Mouse (Mus musculus) heart, embryonic 11.5 days (tissue): ENCODE measurements around the gene Nhs. TPM values are rescaled to one million over a fixed set of nuclear protein-coding genes. Genes with fewer than 3 reads are reported as not detected.

Experiments used
- ATAC-seq: fragments of 200-750 bp; cut with Nextera tagmentation; replicated peaks from 2 replicates; pipeline ENCODE4 v1.8.0; 2017; ENCODE audit warnings: moderate library complexity; ENCODE audit not compliant: insufficient number of reproducible peaks, low FRiP score, low TSS enrichment
- H3K27ac ChIP-seq: fragments of 300-500 bp; sonication (generic); 2 replicates; pipeline ENCODE4 v1.5.1; 2014; ENCODE audit warnings: mild to moderate bottlenecking, low read depth, low read length
- H3K27me3 ChIP-seq: fragments of 300-500 bp; sonication (generic); 2 replicates; pipeline ENCODE4 v1.6.1; 2014; ENCODE audit warnings: mild to moderate bottlenecking, low read length, mixed read lengths; ENCODE audit not compliant: control insufficient read depth, insufficient read depth
- H3K36me3 ChIP-seq: fragments of 300-500 bp; sonication (generic); 2 replicates; pipeline ENCODE4 v1.6.1; 2014; ENCODE audit warnings: mild to moderate bottlenecking, low read length, moderate library complexity, mixed read lengths; ENCODE audit not compliant: control insufficient read depth, insufficient read depth
- H3K4me1 ChIP-seq: fragments of 300-500 bp; sonication (generic); 2 replicates; pipeline ENCODE4 v1.6.1; 2014; ENCODE audit warnings: low read length; ENCODE audit not compliant: control insufficient read depth, insufficient read depth
- H3K4me2 ChIP-seq: fragments of 300-500 bp; sonication (generic); 2 replicates; pipeline ENCODE4 v1.6.1; 2014; ENCODE audit warnings: mild to moderate bottlenecking, moderate library complexity
- H3K4me3 ChIP-seq: fragments of 300-500 bp; sonication (generic); 2 replicates; pipeline ENCODE4 v1.5.1; 2014; ENCODE audit warnings: low read depth, low read length
- H3K9ac ChIP-seq: fragments of 300-500 bp; sonication (generic); 2 replicates; pipeline ENCODE4 v1.6.1; 2014; ENCODE audit warnings: mild to moderate bottlenecking, low read depth, low read length, moderate library complexity
- H3K9me3 ChIP-seq: fragments of 300-500 bp; sonication (generic); replicated peaks from 2 replicates; pipeline ENCODE4 v1.6.1; 2016; ENCODE audit warnings: low read length; ENCODE audit not compliant: control insufficient read depth
- WGBS: fragments of 180-500 bp; shearing (Covaris S2); extraction: QIAGEN DNeasy Blood & Tissue Kit; methylation state at CpG from one replicate; pipeline ENCODE4 v1.1.7; 2014; ENCODE audit not compliant: insufficient replicate concordance; 5-methylcytosine and 5-hydroxymethylcytosine counted together
- polyA plus RNA-seq: library from polyadenylated mRNA; unstranded; fragments of >200 nt; fragmentation: Nextera tagmentation; extraction: Ambion mirVana; gene quantifications from 2 replicates; pipeline ENCODE4 v1.2.1, GENCODE M21; 2014

Gene Nhs
- polyA plus RNA-seq, 1 experiment from 2014 or later: 1.3 TPM

DNA sequence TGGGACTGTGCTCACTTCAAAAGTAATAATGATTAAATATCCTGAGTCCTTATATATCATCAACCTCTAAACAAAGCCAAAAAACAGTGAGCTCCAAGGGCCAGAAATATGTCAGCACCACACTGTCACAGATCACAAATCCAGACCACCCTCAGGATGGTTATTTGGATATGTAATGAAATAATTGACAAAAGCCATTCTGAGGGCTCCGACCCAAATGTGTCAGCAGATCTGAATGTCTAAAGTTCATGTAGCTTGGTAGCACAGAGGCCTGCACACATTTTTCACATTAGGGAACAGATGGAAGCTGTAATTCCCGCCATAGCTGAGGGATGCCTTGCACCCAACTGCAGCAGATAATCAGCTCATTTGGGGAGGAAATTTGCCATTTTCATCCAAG, 218.8 kb downstream of the Nhs start:
- Histone ChIP-seq H3K9me3 (no peaks in the 10 kb centered on the region), H3K4me2 (no peak overlapping the region), H3K9ac (no peak overlapping the region), H3K27me3 (no peaks in the 10 kb centered on the region; the same call in 1 of the 2 replicates), H3K4me1 (no peaks in the 10 kb centered on the region), H3K27ac (no peak overlapping the region), H3K36me3 (no peaks in the 10 kb centered on the region), H3K4me3 (no peak overlapping the region)
- 62% methylated on average over 2 of the region's 2 CpGs for WGBS
- ATAC-seq: no peak

DNA sequence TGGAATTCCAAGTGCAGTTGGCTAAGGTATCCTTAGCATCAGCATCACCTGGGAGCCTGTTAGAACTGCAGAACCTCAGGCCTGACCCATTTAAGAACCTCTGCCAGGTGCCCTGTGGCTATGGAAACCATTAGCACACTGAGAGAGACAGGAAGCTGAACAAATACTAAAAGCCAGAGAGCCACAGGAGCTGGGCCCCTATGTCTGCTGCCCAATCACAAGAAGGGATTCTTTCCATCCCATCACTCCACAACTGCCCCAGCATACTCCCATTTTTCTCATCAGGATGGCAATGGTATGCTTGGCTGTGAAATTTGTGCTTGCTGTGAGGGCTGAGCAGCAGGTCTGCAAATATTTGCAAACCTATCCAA, 232.9 kb downstream of the Nhs start:
- no peaks in the 10 kb centered on the region for H3K9me3 ChIP-seq
- H3K4me3 ChIP-seq: no peak overlapping the region
- no peak overlapping the region for H3K27ac ChIP-seq
- no peak for ATAC-seq
- H3K36me3 ChIP-seq: no peaks in the 10 kb centered on the region
- no peak overlapping the region for H3K4me2 ChIP-seq
- H3K9ac ChIP-seq: no peak overlapping the region
- H3K4me1 ChIP-seq: no peaks in the 10 kb centered on the region
- 0 out of 2 replicates have a peak, but pooled peaks cover 3% of the 10 kb centered on the region for H3K27me3 ChIP-seq

DNA sequence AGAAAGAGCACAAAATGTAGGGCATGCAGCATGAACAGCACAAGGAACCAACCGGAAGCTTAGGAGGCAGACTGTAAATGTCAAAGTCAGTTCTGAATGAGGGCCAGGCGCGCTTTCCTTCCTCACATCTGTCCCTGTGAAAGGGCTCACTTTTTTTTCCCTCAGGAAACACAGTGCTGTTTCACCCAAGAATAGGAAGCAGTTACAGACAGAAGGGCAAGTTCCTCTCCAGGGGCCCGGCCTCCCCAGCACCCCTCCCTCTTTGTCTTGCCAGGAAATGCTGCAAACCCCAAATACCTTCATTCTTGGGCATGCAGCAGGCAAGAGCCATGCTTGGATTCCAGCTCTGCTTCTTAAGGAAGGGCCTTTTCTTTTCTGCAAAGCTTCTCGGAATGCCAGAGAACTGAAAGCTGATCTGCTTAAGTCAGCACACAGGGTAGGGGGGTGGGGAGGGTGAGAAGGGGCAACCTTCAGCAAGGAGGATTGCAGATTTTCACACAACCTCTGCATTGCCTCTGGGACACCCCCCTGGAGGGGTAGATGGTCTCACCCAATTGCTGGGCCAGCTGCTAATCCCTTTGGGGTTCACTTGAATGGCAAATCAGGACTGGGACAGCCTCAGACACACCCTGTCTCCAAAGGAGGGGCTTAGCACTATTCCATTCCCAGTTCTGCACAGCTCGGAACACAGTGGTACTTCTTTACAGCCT, 233.4 kb downstream of the Nhs start:
- Histone ChIP-seq H3K4me2 (0 out of 2 replicates have a peak overlapping the region, but pooled peaks have one; percentile 8), H3K36me3 (no peaks in the 10 kb centered on the region), H3K4me1 (no peaks in the 10 kb centered on the region), H3K4me3 (no peak overlapping the region), H3K27me3 (0 out of 2 replicates have a peak, but pooled peaks cover 3% of the 10 kb centered on the region), H3K27ac (peak overlapping the region; percentile 50; the same call in 1 of the 2 replicates), H3K9me3 (no peaks in the 10 kb centered on the region), H3K9ac (no peak overlapping the region)
- 38% methylated on average over 6 of the region's 6 CpGs for WGBS
- peak; percentile 57 for ATAC-seq

DNA sequence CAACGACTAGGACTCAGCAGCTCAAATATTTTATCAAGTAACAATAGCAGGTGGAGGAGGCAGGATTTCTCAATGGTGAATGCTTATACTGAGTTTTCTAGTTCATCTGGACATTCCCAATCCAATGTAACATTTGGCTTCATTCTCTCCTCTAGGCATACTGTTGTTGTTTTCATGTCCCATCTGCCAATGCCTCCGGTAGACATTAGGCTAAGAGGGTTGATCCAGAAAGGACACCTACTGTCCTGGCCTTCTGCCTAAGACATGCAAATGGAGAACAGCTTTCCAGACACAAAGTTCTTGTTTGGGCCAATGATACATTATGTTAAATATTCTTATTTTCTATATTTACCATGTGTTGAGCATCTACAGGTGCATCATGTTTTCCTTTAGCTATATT, 236.9 kb downstream of the Nhs start:
- Histone ChIP-seq H3K27me3 (peaks cover 3% of the 10 kb centered on the region; the same call in 1 of the 2 replicates), H3K9me3 (no peaks in the 10 kb centered on the region), H3K27ac (no peak overlapping the region), H3K36me3 (no peaks in the 10 kb centered on the region), H3K4me2 (no peak overlapping the region), H3K9ac (no peak overlapping the region), H3K4me3 (no peak overlapping the region), H3K4me1 (no peaks in the 10 kb centered on the region)
- WGBS: 82% methylated on average over 2 of the region's 2 CpGs
- no peak for ATAC-seq

DNA sequence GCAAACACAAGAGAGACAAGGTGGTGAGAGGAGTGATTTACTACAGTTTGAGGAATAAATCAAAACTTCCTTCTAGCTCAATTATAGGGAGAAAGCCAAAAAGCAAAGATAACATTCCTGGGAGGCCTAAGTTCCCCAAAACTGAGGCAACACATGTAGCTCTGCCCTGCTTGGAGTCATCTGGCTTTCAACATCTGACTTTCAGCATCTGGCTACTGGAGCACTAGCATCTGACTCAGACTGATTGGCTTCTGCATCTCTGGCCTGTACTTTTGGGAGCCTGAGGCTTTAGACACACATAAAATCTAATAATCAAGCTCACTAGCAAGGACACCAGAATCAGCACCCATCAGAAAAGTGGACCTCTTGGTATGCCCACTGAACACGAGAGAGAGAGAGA, 237.9 kb downstream of the Nhs start:
- H3K9ac ChIP-seq: no peak overlapping the region
- H3K27ac ChIP-seq: no peak overlapping the region
- H3K4me2 ChIP-seq: no peak overlapping the region
- H3K4me3 ChIP-seq: no peak overlapping the region
- no peak for ATAC-seq
- 22% methylated on average over 1 of the region's 1 CpGs for WGBS
- H3K4me1 ChIP-seq: no peaks in the 10 kb centered on the region
- peaks cover 3% of the 10 kb centered on the region; the same call in 1 of the 2 replicates for H3K27me3 ChIP-seq
- H3K36me3 ChIP-seq: no peaks in the 10 kb centered on the region
- H3K9me3 ChIP-seq: no peaks in the 10 kb centered on the region

DNA sequence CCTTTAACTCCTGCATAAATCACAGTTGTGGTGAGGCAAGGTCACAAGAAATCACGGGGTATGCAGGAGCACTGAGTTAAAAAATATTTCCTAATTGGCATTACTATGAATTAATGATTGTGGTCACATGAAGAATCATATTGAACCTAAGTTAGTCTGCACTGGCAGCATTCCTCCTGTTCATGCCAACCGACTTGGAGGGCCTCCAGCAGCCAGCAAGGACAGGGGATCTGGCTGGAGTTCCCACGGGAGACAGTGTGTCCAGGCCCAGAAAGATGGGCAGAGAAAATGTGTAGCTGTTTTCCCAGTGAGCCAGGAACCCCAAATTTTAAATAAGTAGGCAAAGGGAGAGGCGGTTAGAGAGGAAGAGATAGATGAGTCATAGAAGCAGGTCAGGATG, 249.6 kb downstream of the Nhs start:
- Histone ChIP-seq H3K9me3 (no peaks in the 10 kb centered on the region), H3K9ac (no peak overlapping the region), H3K27ac (no peak overlapping the region), H3K4me2 (no peak overlapping the region), H3K27me3 (peaks cover 21% of the 10 kb centered on the region), H3K36me3 (no peaks in the 10 kb centered on the region), H3K4me3 (no peak overlapping the region), H3K4me1 (0 out of 2 replicates have a peak, but pooled peaks cover 3% of the 10 kb centered on the region)
- WGBS: 61% methylated on average over 4 of the region's 4 CpGs
- ATAC-seq: no peak

DNA sequence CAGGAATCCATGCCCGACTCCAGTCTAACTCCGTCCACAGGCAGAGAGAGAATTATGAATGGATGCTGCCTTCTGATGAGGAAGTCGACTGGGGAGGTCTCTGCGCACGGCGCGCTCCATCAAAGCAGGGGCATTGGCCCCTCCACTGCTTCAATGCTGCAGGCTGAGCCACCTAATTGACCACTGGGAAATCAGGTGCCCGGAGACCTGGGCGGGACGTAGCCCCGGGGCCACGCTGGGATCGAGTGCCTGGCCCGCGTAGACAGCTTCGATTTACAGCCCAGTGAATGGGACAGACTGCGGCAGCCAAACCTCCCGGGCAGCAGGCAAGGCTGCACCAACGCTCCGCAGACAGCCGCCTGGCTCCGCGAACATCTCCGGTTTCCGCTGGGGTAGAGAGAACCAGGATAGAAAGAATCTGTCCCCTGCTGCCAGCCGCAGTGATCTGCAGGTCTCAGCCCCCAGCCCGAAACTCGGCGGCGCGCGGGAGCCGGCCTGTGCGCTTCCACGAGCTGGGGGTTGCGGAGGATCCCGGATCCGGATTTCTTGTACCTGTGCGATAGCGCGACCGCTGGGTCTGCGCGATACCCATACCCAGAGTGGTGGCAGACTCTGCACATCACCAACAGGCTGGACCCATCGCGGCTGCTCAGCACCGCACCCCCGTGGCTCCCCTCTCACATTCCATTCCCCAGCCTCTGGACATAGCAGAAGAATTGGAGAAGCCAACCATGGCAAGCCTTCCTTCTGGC, 250.7 kb downstream of the Nhs start:
- peak overlapping the region; percentile 47 for H3K4me3 ChIP-seq
- peak overlapping the region; percentile 86 for H3K4me2 ChIP-seq
- peak overlapping the region; percentile 43; the same call in 1 of the 2 replicates for H3K9ac ChIP-seq
- WGBS: 23% methylated on average over 45 of the region's 48 CpGs
- peaks cover 21% of the 10 kb centered on the region for H3K27me3 ChIP-seq
- H3K4me1 ChIP-seq: 0 out of 2 replicates have a peak, but pooled peaks cover 3% of the 10 kb centered on the region
- H3K36me3 ChIP-seq: no peaks in the 10 kb centered on the region
- ATAC-seq: no peak
- H3K27ac ChIP-seq: no peak overlapping the region
- no peaks in the 10 kb centered on the region for H3K9me3 ChIP-seq

DNA sequence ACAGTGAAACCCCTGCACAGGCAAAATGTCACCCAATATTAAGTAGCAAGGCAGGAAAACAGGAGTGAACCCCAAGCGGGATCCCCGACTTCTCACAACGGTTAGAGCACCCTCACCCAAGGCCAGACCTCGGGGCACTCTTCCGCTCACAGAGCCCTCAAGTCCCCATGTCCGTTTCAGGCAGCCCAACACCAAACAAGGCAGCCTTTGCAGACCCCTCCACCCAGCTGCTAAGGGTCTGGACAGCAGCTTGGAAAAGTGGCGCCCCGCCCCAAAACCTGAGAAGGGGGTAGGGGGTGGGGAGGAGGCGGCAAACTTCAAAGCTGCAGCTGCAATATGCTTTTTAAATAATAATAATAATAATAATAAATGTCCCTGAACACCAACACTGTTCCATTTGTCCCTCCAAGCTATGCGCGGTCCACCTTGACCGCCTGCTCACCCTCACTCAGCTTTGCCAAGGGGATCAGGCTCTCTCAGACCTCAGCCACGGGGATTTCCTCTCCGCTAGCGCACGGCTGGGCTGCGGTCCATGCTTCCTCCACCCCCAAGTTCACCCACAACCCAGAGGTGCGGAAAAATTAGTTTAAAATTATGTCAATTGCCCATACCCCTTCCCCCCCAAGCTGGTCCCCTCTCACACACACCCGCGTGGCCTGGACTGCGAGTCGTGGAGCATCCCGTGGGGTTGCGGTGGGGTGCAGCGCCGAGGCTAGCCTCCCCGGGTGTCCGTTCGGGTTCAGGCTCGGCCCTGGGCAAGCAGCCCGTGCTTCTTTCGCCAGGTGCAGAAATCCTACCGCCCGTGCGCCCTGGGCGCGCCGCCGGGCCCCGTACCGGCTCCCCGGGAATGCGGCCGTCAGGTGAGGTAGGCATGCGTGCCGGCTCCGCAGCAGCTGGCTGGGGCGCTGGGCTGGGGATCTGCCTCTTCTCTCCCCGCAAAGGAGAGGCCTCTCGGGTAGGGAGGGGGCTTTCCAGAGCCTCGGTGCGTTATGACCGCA, 251.6 kb downstream of the Nhs start:
- Histone ChIP-seq H3K9ac (peak overlapping the region; percentile 43; the same call in 1 of the 2 replicates), H3K27me3 (peaks cover 21% of the 10 kb centered on the region), H3K9me3 (no peaks in the 10 kb centered on the region), H3K36me3 (no peaks in the 10 kb centered on the region), H3K4me3 (peak overlapping the region; percentile 47), H3K4me1 (0 out of 2 replicates have a peak, but pooled peaks cover 3% of the 10 kb centered on the region), H3K4me2 (peak overlapping the region; percentile 86), H3K27ac (no peak overlapping the region)
- ATAC-seq: no peak; the same call in 1 of the 2 replicates
- 20% methylated on average over 53 of the region's 53 CpGs for WGBS
